Mouse (Mus musculus) liver, embryonic 14.5 days (tissue): ENCODE data around the gene Magoh. TPM values are rescaled to one million over a fixed set of nuclear protein-coding genes. Genes with fewer than 3 reads are reported as not detected.

ENCODE experiments used
- ATAC-seq: fragments of 200-750 bp; cut with Nextera tagmentation; 2 replicates; pipeline ENCODE4 v1.8.0; 2017; ENCODE audit warnings: moderate number of reproducible peaks, mild to moderate bottlenecking, moderate library complexity; ENCODE audit not compliant: insufficient read depth
- DNase-seq, 3 experiments: peaks; one replicate each; pipeline ENCODE4 v3.0.0-alpha.2; 2012 to 2013; ENCODE audit warnings: low read depth in 3 of 3, low spot score in 3 of 3
- H3K27ac ChIP-seq: fragments of 300-500 bp; sonication (generic); 2 replicates; pipeline ENCODE4 v1.5.1; 2014; ENCODE audit warnings: moderate library complexity, mild to moderate bottlenecking, control low read depth, inconsistent platforms
- H3K27me3 ChIP-seq: fragments of 300-500 bp; sonication (generic); 2 replicates; pipeline ENCODE4 v1.6.1; 2014; ENCODE audit warnings: mild to moderate bottlenecking, low read length, moderate library complexity; ENCODE audit not compliant: control insufficient read depth, insufficient read depth
- H3K36me3 ChIP-seq: fragments of 300-500 bp; sonication (generic); replicated peaks from 2 replicates; pipeline ENCODE4 v1.6.1; 2014; ENCODE audit warnings: low read depth; ENCODE audit not compliant: control insufficient read depth, insufficient read depth
- H3K4me1 ChIP-seq, 2 experiments: fragments of 200-500 bp in 1 of 2; fragments of 300-500 bp in 1 of 2; sonication (generic) in 1 of 2; replicated peaks; 2 replicates each; pipeline ENCODE4 v1.6.1; 2012 to 2014; ENCODE audit warnings: antibody characterized with exemption in 1 of 2, inconsistent platforms in 1 of 2, low read length in 1 of 2; ENCODE audit not compliant: control insufficient read depth in 2 of 2, insufficient read depth in 2 of 2
- H3K4me2 ChIP-seq: fragments of 300-500 bp; sonication (generic); 2 replicates; pipeline ENCODE4 v1.6.1; 2014; ENCODE audit warnings: low read depth, mild to moderate bottlenecking, control low read depth, moderate library complexity
- H3K4me3 ChIP-seq, 2 experiments: fragments of 200-500 bp in 1 of 2; fragments of 300-500 bp in 1 of 2; sonication (generic) in 1 of 2; 2 replicates each; pipeline ENCODE4 v1.5.1; 2012 to 2014; ENCODE audit warnings: low read depth in 2 of 2, low read length in 2 of 2, mild to moderate bottlenecking in 2 of 2, control low read depth in 1 of 2, inconsistent platforms in 1 of 2, moderate library complexity in 1 of 2; ENCODE audit not compliant: insufficient read depth in 1 of 2
- H3K9ac ChIP-seq: fragments of 300-500 bp; sonication (generic); replicated peaks from 2 replicates; pipeline ENCODE4 v1.6.1; 2014; ENCODE audit warnings: mild to moderate bottlenecking, control low read depth, moderate library complexity
- H3K9me3 ChIP-seq: fragments of 300-500 bp; sonication (generic); 2 replicates; pipeline ENCODE4 v1.6.1; 2016; ENCODE audit warnings: low read length, mixed read lengths; ENCODE audit not compliant: control insufficient read depth
- CTCF ChIP-seq: IDR thresholded peaks from 2 replicates; pipeline ENCODE4 v1.5.1; 2016; ENCODE audit warnings: antibody characterized with exemption, low read depth, control low read depth
- EP300 ChIP-seq: IDR thresholded peaks from 2 replicates; pipeline ENCODE4 v1.6.1; 2016; ENCODE audit warnings: antibody characterized with exemption, low read depth
- WGBS: fragments of 180-500 bp; shearing (Covaris S2); extraction: QIAGEN DNeasy Blood & Tissue Kit; methylation state at CpG from one replicate; pipeline ENCODE4 v1.1.7; 2014; ENCODE audit not compliant: insufficient replicate concordance; 5-methylcytosine and 5-hydroxymethylcytosine counted together
- polyA plus RNA-seq, 2 experiments: library from polyadenylated mRNA; depleted of rRNA in 1 of 2; stranded (reverse) in 1 of 2; unstranded in 1 of 2; fragments of >200 nt; fragmentation: Nextera tagmentation in 1 of 2; extraction: Ambion mirVana in 1 of 2; gene quantifications; 2 replicates each; pipeline versions ENCODE4 v1.2.1 to v1.2.3; 2012 to 2014

Gene Magoh
- polyA plus RNA-seq, 2 experiments = 100 to 111 TPM

DNA sequence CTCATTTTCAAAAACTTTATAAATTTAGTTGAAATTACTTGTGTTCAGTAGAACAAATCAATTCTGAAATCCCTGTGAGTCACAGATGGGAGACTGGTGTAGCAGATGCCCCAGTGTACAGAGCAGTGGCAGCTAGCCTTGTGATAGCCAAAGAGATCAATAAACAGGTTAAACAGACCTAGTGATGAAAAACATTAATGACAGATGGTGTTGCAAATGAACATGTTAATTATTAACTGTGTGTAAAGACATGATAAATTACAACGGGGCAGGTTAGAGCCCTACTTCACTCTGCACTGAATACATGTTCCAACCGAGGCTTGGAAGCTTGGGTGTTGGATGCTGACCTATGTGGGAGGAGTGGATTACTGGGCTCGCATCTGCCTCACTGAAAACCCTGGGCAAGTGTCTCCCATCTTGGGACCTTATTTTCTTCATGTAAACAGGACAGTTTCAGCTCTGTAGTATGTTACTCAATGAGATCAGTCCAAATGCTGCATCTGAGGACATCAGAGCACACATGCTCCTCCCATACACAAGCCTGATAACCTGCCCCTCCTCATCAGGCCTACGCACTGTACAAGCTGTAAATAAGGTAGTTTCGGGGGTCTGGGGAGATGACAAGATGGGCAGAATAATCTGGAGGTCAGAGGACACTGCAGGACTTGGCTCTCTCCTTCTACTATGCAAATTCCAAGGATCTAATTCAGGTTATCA is 19.8 kb downstream of the Magoh start:
- TF ChIP-seq EP300 = no peak
- no peak for TF ChIP-seq CTCF
- Histone ChIP-seq H3K4me1 (peaks cover 0 to 7% of the 10 kb centered on the region in 2 experiments; a peak in 1 of 4 replicates), H3K9ac (no peak overlapping the region), H3K9me3 (no peaks in the 10 kb centered on the region), H3K27ac (no peak overlapping the region), H3K4me3 (no peak overlapping the region), H3K36me3 (no peaks in the 10 kb centered on the region; the same call in 1 of the 2 replicates), H3K27me3 (no peaks in the 10 kb centered on the region), H3K4me2 (peak overlapping the region; percentile 24; the same call in 1 of the 2 replicates)
- 56% methylated on average over 5 of the region's 5 CpGs for WGBS
- no peak for DNase-seq
- ATAC-seq = peak; percentile 63; the same call in 1 of the 2 replicates

DNA sequence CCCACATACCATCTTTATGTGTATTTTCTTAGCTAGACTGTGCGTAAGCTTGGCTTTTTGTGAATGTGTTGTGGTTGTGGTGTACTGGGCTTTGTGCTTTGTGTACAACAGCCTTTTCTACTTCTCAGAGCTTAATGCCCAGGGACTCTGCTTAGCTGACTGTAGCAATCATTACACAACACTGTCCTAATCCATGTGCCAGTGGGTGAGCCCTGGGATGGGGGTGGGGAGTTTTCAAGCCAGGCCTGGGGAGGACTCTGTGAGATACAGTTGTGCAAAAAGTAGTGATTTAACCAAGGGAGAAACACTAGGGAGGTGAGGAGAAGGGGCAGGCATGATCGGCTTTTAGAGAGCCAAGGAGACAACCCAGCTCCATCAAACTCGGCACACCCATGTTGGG is 20.7 kb downstream of the Magoh start:
- peak overlapping the region; percentile 24; the same call in 1 of the 2 replicates for H3K4me2 ChIP-seq
- WGBS = 67% methylated on average over 3 of the region's 3 CpGs

GRCm38 (mm10) chr4:107904252-107904651 is 24.7 kb downstream of the Magoh start:
- Histone ChIP-seq H3K27me3 (no peaks in the 10 kb centered on the region), H3K27ac (no peak overlapping the region), H3K9ac (no peak overlapping the region), H3K36me3 (peaks cover 5% of the 10 kb centered on the region; the same call in 1 of the 2 replicates), H3K4me1 (peaks cover 0 to 9% of the 10 kb centered on the region in 2 experiments; a peak in 1 of 4 replicates), H3K9me3 (no peaks in the 10 kb centered on the region), H3K4me2 (no peak overlapping the region), H3K4me3 (no peak overlapping the region)
- TF ChIP-seq CTCF (no peak), EP300 (no peak)
- WGBS = 23% methylated on average over 10 of the region's 10 CpGs
- peak; percentile 56; the same call in 1 of the 2 replicates for ATAC-seq
- no peak for DNase-seq

More for the DNA sequence above, 20.7 kb downstream of the Magoh start:
- Histone ChIP-seq H3K4me3 (no peak overlapping the region), H3K27me3 (no peaks in the 10 kb centered on the region), H3K4me1 (peaks cover 0 to 11% of the 10 kb centered on the region in 2 experiments; a peak in 1 of 4 replicates), H3K36me3 (peaks cover 2% of the 10 kb centered on the region), H3K27ac (peak overlapping the region; percentile 27; the same call in 1 of the 2 replicates), H3K9ac (no peak overlapping the region), H3K9me3 (no peaks in the 10 kb centered on the region)
- no peak for DNase-seq
- no peak for TF ChIP-seq CTCF
- TF ChIP-seq EP300 = no peak
- no peak for ATAC-seq

- no peak for ATAC-seq
- peaks cover 11% of the 10 kb centered on the region for H3K36me3 ChIP-seq
- 61% methylated on average over 9 of the region's 9 CpGs for WGBS
These were observed 27.0 kb downstream of the Magoh start for GRCm38 (mm10) chr4:107906561-107906960.

GRCm38 (mm10) chr4:107910020-107910419 is 30.5 kb downstream of the Magoh start:
- ATAC-seq (no peak), DNase-seq (no peak)
- no peaks in the 10 kb centered on the region for H3K4me1 ChIP-seq
- TF ChIP-seq CTCF = no peak
- no peak for TF ChIP-seq EP300
- no peak overlapping the region for H3K9ac ChIP-seq
- no peak overlapping the region for H3K27ac ChIP-seq
- 83% methylated on average over 4 of the region's 4 CpGs for WGBS
- no peak overlapping the region for H3K4me3 ChIP-seq
- H3K9me3 ChIP-seq = no peaks in the 10 kb centered on the region
- H3K36me3 ChIP-seq = peaks cover 17% of the 10 kb centered on the region
- no peak overlapping the region for H3K4me2 ChIP-seq
- H3K27me3 ChIP-seq = no peaks in the 10 kb centered on the region

More at GRCm38 (mm10) chr4:107906561-107906960, 27.0 kb downstream of the Magoh start:
- no peak overlapping the region for H3K4me3 ChIP-seq
- H3K9me3 ChIP-seq = no peaks in the 10 kb centered on the region
- no peak for DNase-seq
- H3K4me2 ChIP-seq = no peak overlapping the region
- H3K27ac ChIP-seq = no peak overlapping the region
- peaks cover 0 to 7% of the 10 kb centered on the region in 2 experiments; a peak in 1 of 4 replicates for H3K4me1 ChIP-seq
- H3K27me3 ChIP-seq = no peaks in the 10 kb centered on the region
- TF ChIP-seq EP300 (no peak), CTCF (no peak)
- no peak overlapping the region for H3K9ac ChIP-seq
